Mouse (Mus musculus): ENCODE results near the gene Ccr9.

DNA sequence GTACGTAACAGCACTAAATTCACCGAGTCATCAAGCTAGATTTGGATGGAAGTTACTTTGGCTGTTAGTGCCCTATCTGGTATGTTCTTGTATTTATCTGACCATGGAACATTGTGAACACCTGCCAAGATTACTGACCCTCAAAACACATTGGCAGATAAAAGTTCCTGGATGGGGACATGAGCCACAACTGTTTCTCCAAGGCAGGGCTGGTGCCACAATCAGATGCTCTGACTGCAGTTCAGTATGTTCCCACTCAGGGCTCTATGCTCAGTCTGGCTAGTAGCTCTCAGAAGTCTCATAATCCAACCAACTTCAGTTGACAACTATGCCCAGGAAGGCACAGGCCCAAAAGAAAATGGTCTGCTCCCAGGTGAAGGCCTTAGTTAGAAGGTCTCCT is 124.2 kb downstream of the Ccr9 start:
- no peak for TF ChIP-seq CTCF (IDR thresholded peaks at IDR 0.05 in 2 of 3, conservative IDR thresholded peaks at IDR 0.05 in 1 of 3; ENCODE audit: control insufficient read depth in 1 of 3, insufficient read depth in 1 of 3, low read depth in 2 of 3, low read length in 3 of 3, poor library complexity in 1 of 3, severe bottlenecking in 1 of 3)
- TF ChIP-seq TCF12 (IDR thresholded peaks at IDR 0.05; ENCODE audit: low read depth, low read length): peak; percentile 22; the same call in 1 of the 2 replicates
- no peak for TF ChIP-seq MXI1 (IDR thresholded peaks at IDR 0.05; ENCODE audit: low read depth, low read length)
- no peak for TF ChIP-seq ELF1 (IDR thresholded peaks at IDR 0.05; ENCODE audit: low read depth, low read length)
- TF ChIP-seq POLR2A (IDR thresholded peaks at IDR 0.05; ENCODE audit: control insufficient read depth in 1 of 2, insufficient read depth in 1 of 2, low read depth in 1 of 2, low read length in 2 of 2, poor library complexity in 1 of 2): no peak
- peak in 1 of 2 experiments; percentile 61; a peak in 2 of 4 replicates for TF ChIP-seq EP300 (IDR thresholded peaks at IDR 0.05; ENCODE audit: low read depth in 1 of 2, low read length in 2 of 2)
- no peak for TF ChIP-seq TAL1 (IDR thresholded peaks at IDR 0.05; ENCODE audit: low read length)
